Mouse (Mus musculus) cortical plate, adult 2 months (tissue): Measurements from ENCODE around the gene 1810049J17Rik.

Source experiments
- CTCF ChIP-seq: fragments of 200-500 bp; IDR thresholded peaks from 2 replicates; pipeline ENCODE4 v1.5.1; 2011; ENCODE audit warnings: mild to moderate bottlenecking, control low read depth, low read length; ENCODE audit not compliant: insufficient read depth; ENCODE audit errors: extremely low read depth
- POLR2A ChIP-seq: fragments of 200-500 bp; IDR thresholded peaks from 2 replicates; pipeline ENCODE4 v1.6.1; 2011; ENCODE audit warnings: mild to moderate bottlenecking, low read length, control low read depth; ENCODE audit not compliant: insufficient read depth; ENCODE audit errors: extremely low read depth

DNA sequence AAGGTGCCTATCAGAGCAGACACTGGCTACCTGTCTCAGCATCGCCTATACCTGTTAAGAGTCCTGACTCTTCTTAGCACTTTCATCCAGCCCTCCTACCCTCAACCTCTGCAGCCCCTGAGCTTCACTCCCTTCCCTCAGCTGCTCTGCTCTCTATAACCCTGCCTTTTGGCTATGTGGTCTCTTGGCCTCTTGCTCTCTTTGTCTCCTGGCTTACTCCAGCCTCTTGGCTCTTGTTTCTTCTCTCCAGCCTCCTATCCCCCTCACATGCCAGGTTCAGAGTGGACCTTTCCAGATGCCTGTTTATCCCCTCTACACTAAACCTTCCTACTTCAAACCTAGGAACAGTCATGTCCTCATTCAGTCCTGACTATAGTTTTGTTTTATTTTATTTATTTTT lies 2.6 kb upstream of the 1810049J17Rik start:
- no peak for TF ChIP-seq POLR2A
- TF ChIP-seq CTCF: no peak
